Mouse (Mus musculus): ENCODE measurements around the gene Klk14. TPM values are rescaled to one million over a fixed set of nuclear protein-coding genes. Genes with fewer than 3 reads are reported as not detected.

The Klk14 gene
- not detected for polyA plus RNA-seq (2017; shearing (Covaris generic))

DNA sequence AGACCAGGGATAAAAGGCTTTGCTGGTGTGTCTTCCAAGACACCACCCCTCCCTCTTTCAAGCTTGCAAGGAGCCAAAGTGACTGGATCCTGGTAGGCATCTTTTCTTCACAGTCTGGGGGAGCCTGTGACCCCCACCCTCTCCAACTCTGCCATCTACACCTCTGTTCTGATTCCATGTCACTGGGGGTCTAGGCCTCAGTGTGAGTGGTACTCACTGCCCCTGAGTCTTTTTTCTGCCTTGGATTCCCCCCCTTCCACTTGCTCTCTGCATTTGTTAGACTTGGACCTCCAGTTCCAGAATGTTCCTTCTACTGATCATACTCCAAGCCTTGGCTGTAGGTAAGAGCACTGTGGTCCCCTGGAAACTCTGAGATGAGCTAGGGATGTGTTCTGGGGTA, at the start of gene Klk14:
Gene Klk14, plus strand, starts transcription at position 301 of the 400 bp plus-strand sequence.

DNA sequence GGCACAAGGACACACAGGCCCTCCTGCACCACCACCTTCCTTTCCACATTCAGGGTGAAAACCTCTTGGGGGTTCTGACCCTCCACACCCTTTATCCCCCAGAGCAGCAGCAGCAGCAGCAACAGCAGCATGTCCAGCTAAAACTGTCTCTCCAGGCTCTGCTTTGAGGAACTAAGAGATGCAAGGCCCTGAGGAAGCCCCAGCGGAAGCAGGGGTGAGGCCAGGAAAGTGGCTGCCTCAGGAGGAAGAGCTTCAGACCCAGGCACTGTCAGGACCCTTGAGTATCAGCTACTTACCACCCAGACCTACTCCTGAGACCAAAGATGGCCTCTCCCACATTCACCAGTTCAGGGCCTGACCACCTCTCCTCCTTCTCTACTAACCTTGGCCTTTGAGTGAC, 30.2 kb upstream of the Klk14 start, which contains the start of gene Siglece:
Gene Siglece, minus strand, starts transcription at position 160 of the 400 bp plus-strand sequence.

GRCm38 (mm10) chr7:43671809-43672580, 18.2 kb upstream of the Klk14 start, which contains the start of gene Ctu1:
TSS of gene Ctu1 (plus strand) at chr7:43672016.

DNA sequence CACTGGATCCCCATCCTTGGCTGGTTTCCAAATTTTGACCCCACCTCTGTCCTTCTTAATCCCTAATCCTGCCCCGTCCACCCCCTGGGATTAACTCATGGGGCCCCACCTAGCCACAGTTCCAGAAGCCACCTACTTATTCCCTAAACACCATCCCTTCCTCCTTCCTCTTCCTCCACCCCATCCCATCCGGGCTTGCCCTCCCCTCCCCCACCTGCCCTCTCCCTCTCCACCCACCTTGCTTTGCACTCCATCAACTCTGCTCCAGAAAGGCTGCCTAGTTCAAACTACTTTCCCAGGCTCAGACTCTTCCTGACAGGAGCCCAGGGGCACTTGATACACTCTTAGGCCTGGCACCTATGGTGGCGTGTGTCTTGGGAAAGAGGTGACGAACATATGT, 22.0 kb downstream of the Klk14 start, which contains the start of gene Klk13:
Gene Klk13, plus strand, starts transcription at position 301 of the 400 bp plus-strand sequence.

Other genes starting within 250 kb of the Klk14 start
- gene Cldnd2, start 249.6 kb upstream of the Klk14 start, polyA plus RNA-seq (2017; shearing (Covaris generic)), result not detected
- 154 TPM for gene Etfb, start 246.3 kb upstream of the Klk14 start, polyA plus RNA-seq (2017; shearing (Covaris generic))
- gene Gm45233, start 246.3 kb upstream of the Klk14 start, polyA plus RNA-seq (2017; shearing (Covaris generic)), result not detected
- 2.9 TPM for gene Vsig10l, start 227.3 kb upstream of the Klk14 start, polyA plus RNA-seq (2017; shearing (Covaris generic))
- gene Iglon5, start 200.3 kb upstream of the Klk14 start, polyA plus RNA-seq (2017; shearing (Covaris generic)), result 0.14 TPM
- not detected for gene 4931406B18Rik, start 184.5 kb upstream of the Klk14 start, polyA plus RNA-seq (2017; shearing (Covaris generic))
- not detected for gene Cd33, start 146.0 kb upstream of the Klk14 start, polyA plus RNA-seq (2017; shearing (Covaris generic))
- gene Zfp658, start 128.2 kb upstream of the Klk14 start, polyA plus RNA-seq (2017; shearing (Covaris generic)), result 8.7 TPM
- gene Zfp719, start 110.8 kb upstream of the Klk14 start, polyA plus RNA-seq (2017; shearing (Covaris generic)), result 16.0 TPM
- not detected for gene Zfp819, start 83.2 kb upstream of the Klk14 start, polyA plus RNA-seq (2017; shearing (Covaris generic))
- not detected for gene Ceacam18, start 55.7 kb upstream of the Klk14 start, polyA plus RNA-seq (2017; shearing (Covaris generic))
- gene Siglece, start 30.3 kb upstream of the Klk14 start, polyA plus RNA-seq (2017; shearing (Covaris generic)), result 0.93 TPM
- gene Ctu1, start 18.4 kb upstream of the Klk14 start, polyA plus RNA-seq (2017; shearing (Covaris generic)), result 3.1 TPM
- gene Klk13, start 22.1 kb downstream of the Klk14 start, polyA plus RNA-seq (2017; shearing (Covaris generic)), result not detected
- not detected for gene Klk12, start 78.5 kb downstream of the Klk14 start, polyA plus RNA-seq (2017; shearing (Covaris generic))
- not detected for gene Klk11, start 84.2 kb downstream of the Klk14 start, polyA plus RNA-seq (2017; shearing (Covaris generic))
- gene Klk10, start 90.6 kb downstream of the Klk14 start, polyA plus RNA-seq (2017; shearing (Covaris generic)), result 0.33 TPM
- 0.62 TPM for gene Klk9, start 101.5 kb downstream of the Klk14 start, polyA plus RNA-seq (2017; shearing (Covaris generic))
- 141 TPM for gene Klk8, start 107.2 kb downstream of the Klk14 start, polyA plus RNA-seq (2017; shearing (Covaris generic))
- not detected for gene Klk7, start 120.9 kb downstream of the Klk14 start, polyA plus RNA-seq (2017; shearing (Covaris generic))
- not detected for gene Klk6, start 134.1 kb downstream of the Klk14 start, polyA plus RNA-seq (2017; shearing (Covaris generic))
- gene Klk5, start 151.6 kb downstream of the Klk14 start, polyA plus RNA-seq (2017; shearing (Covaris generic)), result not detected
- gene Klk4, start 190.7 kb downstream of the Klk14 start, polyA plus RNA-seq (2017; shearing (Covaris generic)), result not detected
- not detected for gene Klk15, start 243.3 kb downstream of the Klk14 start, polyA plus RNA-seq (2017; shearing (Covaris generic))

All from CD4-positive, CD25-positive, alpha-beta regulatory T cell, adult 9 weeks (primary cell).